Mouse (Mus musculus): Measurements from ENCODE around the gene Pcsk7. TPM values are rescaled to one million over a fixed set of nuclear protein-coding genes. Genes with fewer than 3 reads are reported as not detected.

Gene Pcsk7
- 40.3 and 48.7 TPM in 2 replicates for polyA plus RNA-seq (2012; rRNA removed)

- DNase-seq (ENCODE audit: low read depth): peak; percentile 94
- TF ChIP-seq CTCF (IDR thresholded peaks at IDR 0.05; ENCODE audit: borderline replicate concordance, extremely low read depth, insufficient read depth, insufficient read length) (peak; percentile 86), POLR2A (IDR thresholded peaks at IDR 0.05; ENCODE audit: borderline replicate concordance, extremely low read depth, insufficient read depth, insufficient read length, poor library complexity, severe bottlenecking) (peak; percentile 76)
Observed at GRCm38 (mm10) chr9:45906355-45907077, at the start of gene Pcsk7, which contains the start of gene Rnf214. Pcsk7 (plus strand) TSS chr9:45906497. Rnf214 (minus strand) TSS chr9:45906911.

- TF ChIP-seq CTCF (IDR thresholded peaks at IDR 0.05; ENCODE audit: borderline replicate concordance, extremely low read depth, insufficient read depth, insufficient read length) (no peak), POLR2A (IDR thresholded peaks at IDR 0.05; ENCODE audit: borderline replicate concordance, extremely low read depth, insufficient read depth, insufficient read length, poor library complexity, severe bottlenecking) (no peak)
- no peak for DNase-seq (ENCODE audit: low read depth)
Observed at GRCm38 (mm10) chr9:45859364-45859763, 46.9 kb upstream of the Pcsk7 start.

- TF ChIP-seq CTCF (IDR thresholded peaks at IDR 0.05; ENCODE audit: borderline replicate concordance, extremely low read depth, insufficient read depth, insufficient read length): no peak
- TF ChIP-seq POLR2A (IDR thresholded peaks at IDR 0.05; ENCODE audit: borderline replicate concordance, extremely low read depth, insufficient read depth, insufficient read length, poor library complexity, severe bottlenecking): no peak
- DNase-seq (ENCODE audit: low read depth): no peak
Observed at GRCm38 (mm10) chr9:45861813-45862212, 44.5 kb upstream of the Pcsk7 start.

GRCm38 (mm10) chr9:45869181-45869580 lies 37.1 kb upstream of the Pcsk7 start:
- TF ChIP-seq CTCF (IDR thresholded peaks at IDR 0.05; ENCODE audit: borderline replicate concordance, extremely low read depth, insufficient read depth, insufficient read length) (no peak), POLR2A (IDR thresholded peaks at IDR 0.05; ENCODE audit: borderline replicate concordance, extremely low read depth, insufficient read depth, insufficient read length, poor library complexity, severe bottlenecking) (no peak)
- no peak for DNase-seq (ENCODE audit: low read depth)

GRCm38 (mm10) chr9:45870265-45870664 lies 36.0 kb upstream of the Pcsk7 start:
- no peak for TF ChIP-seq POLR2A (IDR thresholded peaks at IDR 0.05; ENCODE audit: borderline replicate concordance, extremely low read depth, insufficient read depth, insufficient read length, poor library complexity, severe bottlenecking)
- no peak for TF ChIP-seq CTCF (IDR thresholded peaks at IDR 0.05; ENCODE audit: borderline replicate concordance, extremely low read depth, insufficient read depth, insufficient read length)
- no peak for DNase-seq (ENCODE audit: low read depth)

- DNase-seq (ENCODE audit: low read depth): peak; percentile 47
- TF ChIP-seq POLR2A (IDR thresholded peaks at IDR 0.05; ENCODE audit: borderline replicate concordance, extremely low read depth, insufficient read depth, insufficient read length, poor library complexity, severe bottlenecking) (no peak), CTCF (IDR thresholded peaks at IDR 0.05; ENCODE audit: borderline replicate concordance, extremely low read depth, insufficient read depth, insufficient read length) (no peak)
Observed at GRCm38 (mm10) chr9:45877928-45878327, 28.4 kb upstream of the Pcsk7 start.

GRCm38 (mm10) chr9:45893681-45894080 lies 12.6 kb upstream of the Pcsk7 start:
- no peak for TF ChIP-seq POLR2A (IDR thresholded peaks at IDR 0.05; ENCODE audit: borderline replicate concordance, extremely low read depth, insufficient read depth, insufficient read length, poor library complexity, severe bottlenecking)
- TF ChIP-seq CTCF (IDR thresholded peaks at IDR 0.05; ENCODE audit: borderline replicate concordance, extremely low read depth, insufficient read depth, insufficient read length): no peak
- DNase-seq (ENCODE audit: low read depth): no peak

GRCm38 (mm10) chr9:45905196-45905595 lies 1.1 kb upstream of the Pcsk7 start:
- DNase-seq (ENCODE audit: low read depth): no peak
- TF ChIP-seq POLR2A (IDR thresholded peaks at IDR 0.05; ENCODE audit: borderline replicate concordance, extremely low read depth, insufficient read depth, insufficient read length, poor library complexity, severe bottlenecking) (no peak), CTCF (IDR thresholded peaks at IDR 0.05; ENCODE audit: borderline replicate concordance, extremely low read depth, insufficient read depth, insufficient read length) (no peak)

- TF ChIP-seq CTCF (IDR thresholded peaks at IDR 0.05; ENCODE audit: borderline replicate concordance, extremely low read depth, insufficient read depth, insufficient read length): no peak
- no peak for TF ChIP-seq POLR2A (IDR thresholded peaks at IDR 0.05; ENCODE audit: borderline replicate concordance, extremely low read depth, insufficient read depth, insufficient read length, poor library complexity, severe bottlenecking)
- DNase-seq (ENCODE audit: low read depth): peak; percentile 45
Observed at GRCm38 (mm10) chr9:45905811-45906237, 473 bp upstream of the Pcsk7 start.

- DNase-seq (ENCODE audit: low read depth): no peak
- TF ChIP-seq CTCF (IDR thresholded peaks at IDR 0.05; ENCODE audit: borderline replicate concordance, extremely low read depth, insufficient read depth, insufficient read length) (no peak), POLR2A (IDR thresholded peaks at IDR 0.05; ENCODE audit: borderline replicate concordance, extremely low read depth, insufficient read depth, insufficient read length, poor library complexity, severe bottlenecking) (no peak)
Observed at GRCm38 (mm10) chr9:45907078-45907428, 756 bp downstream of the Pcsk7 start.

- TF ChIP-seq CTCF (IDR thresholded peaks at IDR 0.05; ENCODE audit: borderline replicate concordance, extremely low read depth, insufficient read depth, insufficient read length) (no peak), POLR2A (IDR thresholded peaks at IDR 0.05; ENCODE audit: borderline replicate concordance, extremely low read depth, insufficient read depth, insufficient read length, poor library complexity, severe bottlenecking) (no peak)
- DNase-seq (ENCODE audit: low read depth): no peak
Observed at GRCm38 (mm10) chr9:45910995-45911394, 4.7 kb downstream of the Pcsk7 start.

GRCm38 (mm10) chr9:45911673-45912072 lies 5.4 kb downstream of the Pcsk7 start:
- TF ChIP-seq CTCF (IDR thresholded peaks at IDR 0.05; ENCODE audit: borderline replicate concordance, extremely low read depth, insufficient read depth, insufficient read length) (peak; percentile 59), POLR2A (IDR thresholded peaks at IDR 0.05; ENCODE audit: borderline replicate concordance, extremely low read depth, insufficient read depth, insufficient read length, poor library complexity, severe bottlenecking) (no peak)
- DNase-seq (ENCODE audit: low read depth): peak; percentile 34

Measured in brain, embryonic 14.5 days (tissue).